Mouse (Mus musculus): ENCODE data around the gene Eng.

- TF ChIP-seq POLR2A (IDR thresholded peaks at IDR 0.05; ENCODE audit: low read depth, low read length) (no peak), CTCF (conservative IDR thresholded peaks at IDR 0.05; ENCODE audit: insufficient read depth, insufficient read length, low read depth, low read length) (no peak)
Measured at GRCm38 (mm10) chr2:32604631-32605030, 41.8 kb upstream of the Eng start.

Data from kidney, adult 2 months (tissue).